Mouse (Mus musculus): ENCODE data around the gene Cd59a. TPM values are rescaled to one million over a fixed set of nuclear protein-coding genes. Genes with fewer than 3 reads are reported as not detected.

Cd59a gene
- polyA plus RNA-seq, 1 experiment = 4.5 TPM

DNA sequence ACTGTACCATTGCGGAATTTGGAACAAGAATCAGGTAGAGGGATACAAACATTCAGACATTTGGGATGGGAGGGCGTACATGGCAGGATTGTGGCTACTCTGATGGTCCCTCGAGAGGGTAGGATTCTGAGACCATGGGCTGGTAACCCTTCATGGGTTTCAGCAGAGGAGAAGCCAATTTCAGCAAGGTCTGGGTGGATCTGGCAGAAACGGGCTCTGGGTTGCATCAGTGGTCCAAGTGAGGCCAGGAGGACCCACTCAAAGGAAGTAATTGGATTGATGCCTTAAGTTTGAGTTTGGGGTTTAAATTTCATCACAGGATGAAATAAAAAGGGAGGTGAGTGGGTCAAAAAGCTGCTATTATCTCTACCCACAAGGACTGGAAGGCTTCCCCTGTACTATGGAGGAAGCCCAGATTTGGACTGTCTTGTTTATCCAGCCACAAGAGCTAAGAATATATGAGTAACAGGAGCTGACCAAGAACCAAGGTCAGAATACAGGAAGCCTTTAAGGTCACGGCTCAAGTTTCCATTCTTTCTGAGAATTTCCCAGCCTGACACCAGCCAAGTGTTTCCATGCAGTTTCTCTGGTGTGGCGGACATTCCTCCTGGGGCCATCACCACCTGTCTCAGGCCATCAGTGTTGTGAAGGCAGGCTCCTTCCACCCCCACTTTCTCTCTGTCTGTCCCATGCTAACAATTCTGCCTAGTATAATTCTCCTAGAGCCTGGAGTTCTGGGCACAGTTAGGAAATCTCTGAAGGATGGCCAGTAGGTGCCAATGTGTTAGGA, 55.2 kb downstream of the Cd59a start:
- 88% methylated on average over 6 of the region's 6 CpGs for WGBS
- TF ChIP-seq CTCF (IDR thresholded peaks at IDR 0.05; ENCODE audit: borderline replicate concordance, control insufficient read depth, extremely low read depth, insufficient read depth, low read length, poor library complexity) = no peak
- no peak for TF ChIP-seq POLR2A (IDR thresholded peaks at IDR 0.05; ENCODE audit: control insufficient read depth, extremely low read depth, insufficient read depth, low read length, poor library complexity)
- H3K27me3 ChIP-seq (ENCODE audit: control insufficient read depth, insufficient read depth, low read length) = no peaks in the 10 kb centered on the region

DNA sequence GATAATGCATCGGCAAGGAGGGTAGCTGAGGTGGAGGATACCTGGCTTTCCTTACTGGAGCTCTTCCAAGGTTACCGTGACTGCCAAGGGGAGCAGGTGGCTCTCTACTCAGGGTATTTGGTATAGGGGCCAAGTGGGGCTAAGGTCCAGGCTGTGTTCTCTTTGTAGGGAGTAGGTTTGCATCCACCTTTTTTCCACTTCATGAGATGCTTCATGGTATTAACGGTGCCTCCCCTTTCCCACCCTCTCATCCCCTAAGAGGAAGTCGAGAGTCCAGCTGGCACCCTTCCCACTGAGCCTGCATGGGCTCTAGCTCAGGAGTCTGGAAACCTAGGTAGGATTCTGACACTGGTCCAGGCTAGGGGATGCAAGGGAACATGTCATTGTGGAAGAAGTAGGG, 57.7 kb downstream of the Cd59a start:
- Histone ChIP-seq H3K4me1 (replicated peaks; ENCODE audit: control insufficient read depth, insufficient read depth, low read length) (no peaks in the 10 kb centered on the region), H3K4me3 (ENCODE audit: control insufficient read depth, insufficient read depth, low read length) (no peak overlapping the region), H3K27me3 (ENCODE audit: control insufficient read depth, insufficient read depth, low read length) (no peaks in the 10 kb centered on the region), H3K36me3 (ENCODE audit: control insufficient read depth, insufficient read depth, low read length) (no peaks in the 10 kb centered on the region), H3K27ac (ENCODE audit: control insufficient read depth, insufficient read depth, low read length) (no peak overlapping the region)
- TF ChIP-seq CTCF (IDR thresholded peaks at IDR 0.05; ENCODE audit: borderline replicate concordance, control insufficient read depth, extremely low read depth, insufficient read depth, low read length, poor library complexity) (no peak), POLR2A (IDR thresholded peaks at IDR 0.05; ENCODE audit: control insufficient read depth, extremely low read depth, insufficient read depth, low read length, poor library complexity) (no peak)
- DNase-seq = no peak
- 81% methylated on average over 4 of the region's 4 CpGs for WGBS

More for the DNA sequence above, 55.2 kb downstream of the Cd59a start:
- DNase-seq = no peak
- H3K4me3 ChIP-seq (ENCODE audit: control insufficient read depth, insufficient read depth, low read length) = no peak overlapping the region
- H3K36me3 ChIP-seq (ENCODE audit: control insufficient read depth, insufficient read depth, low read length) = no peaks in the 10 kb centered on the region
- H3K4me1 ChIP-seq (replicated peaks; ENCODE audit: control insufficient read depth, insufficient read depth, low read length) = no peaks in the 10 kb centered on the region
- H3K27ac ChIP-seq (ENCODE audit: control insufficient read depth, insufficient read depth, low read length) = no peak overlapping the region

DNA sequence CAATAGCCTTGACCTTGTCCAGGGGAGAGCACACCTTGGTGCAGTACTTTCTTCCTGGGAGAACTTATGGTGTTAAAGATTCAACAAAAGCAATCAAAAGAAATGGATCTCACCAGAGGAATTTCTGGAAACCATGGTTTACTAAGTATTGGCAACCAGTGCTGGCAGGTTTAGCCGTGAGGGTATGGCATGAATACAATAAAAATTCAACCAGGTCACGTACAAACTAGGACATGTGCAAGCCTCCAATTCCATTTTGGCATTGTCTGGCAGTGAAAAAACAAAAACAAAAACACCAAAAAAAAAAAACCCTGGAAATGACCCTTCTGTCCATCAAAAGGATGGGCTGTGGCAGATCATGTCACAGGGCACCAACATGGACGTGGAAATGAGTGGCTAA, 58.3 kb downstream of the Cd59a start:
- no peaks in the 10 kb centered on the region for H3K36me3 ChIP-seq (ENCODE audit: control insufficient read depth, insufficient read depth, low read length)
- 88% methylated on average over 3 of the region's 3 CpGs for WGBS
- no peaks in the 10 kb centered on the region for H3K27me3 ChIP-seq (ENCODE audit: control insufficient read depth, insufficient read depth, low read length)
- no peaks in the 10 kb centered on the region for H3K4me1 ChIP-seq (replicated peaks; ENCODE audit: control insufficient read depth, insufficient read depth, low read length)
- TF ChIP-seq CTCF (IDR thresholded peaks at IDR 0.05; ENCODE audit: borderline replicate concordance, control insufficient read depth, extremely low read depth, insufficient read depth, low read length, poor library complexity) = no peak
- TF ChIP-seq POLR2A (IDR thresholded peaks at IDR 0.05; ENCODE audit: control insufficient read depth, extremely low read depth, insufficient read depth, low read length, poor library complexity) = no peak
- H3K27ac ChIP-seq (ENCODE audit: control insufficient read depth, insufficient read depth, low read length) = no peak overlapping the region
- DNase-seq = no peak
- H3K4me3 ChIP-seq (ENCODE audit: control insufficient read depth, insufficient read depth, low read length) = no peak overlapping the region

- no peak for DNase-seq
- no peaks in the 10 kb centered on the region for H3K4me1 ChIP-seq (replicated peaks; ENCODE audit: control insufficient read depth, insufficient read depth, low read length)
- no peaks in the 10 kb centered on the region for H3K36me3 ChIP-seq (ENCODE audit: control insufficient read depth, insufficient read depth, low read length)
- no peaks in the 10 kb centered on the region for H3K27me3 ChIP-seq (ENCODE audit: control insufficient read depth, insufficient read depth, low read length)
- TF ChIP-seq POLR2A (IDR thresholded peaks at IDR 0.05; ENCODE audit: control insufficient read depth, extremely low read depth, insufficient read depth, low read length, poor library complexity) (no peak), CTCF (IDR thresholded peaks at IDR 0.05; ENCODE audit: borderline replicate concordance, control insufficient read depth, extremely low read depth, insufficient read depth, low read length, poor library complexity) (no peak)
- H3K4me3 ChIP-seq (ENCODE audit: control insufficient read depth, insufficient read depth, low read length) = no peak overlapping the region
- 94% methylated on average over 4 of the region's 4 CpGs for WGBS
- no peak overlapping the region for H3K27ac ChIP-seq (ENCODE audit: control insufficient read depth, insufficient read depth, low read length)
These were observed 62.2 kb downstream of the Cd59a start for GRCm38 (mm10) chr2:104157831-104158230.

DNA sequence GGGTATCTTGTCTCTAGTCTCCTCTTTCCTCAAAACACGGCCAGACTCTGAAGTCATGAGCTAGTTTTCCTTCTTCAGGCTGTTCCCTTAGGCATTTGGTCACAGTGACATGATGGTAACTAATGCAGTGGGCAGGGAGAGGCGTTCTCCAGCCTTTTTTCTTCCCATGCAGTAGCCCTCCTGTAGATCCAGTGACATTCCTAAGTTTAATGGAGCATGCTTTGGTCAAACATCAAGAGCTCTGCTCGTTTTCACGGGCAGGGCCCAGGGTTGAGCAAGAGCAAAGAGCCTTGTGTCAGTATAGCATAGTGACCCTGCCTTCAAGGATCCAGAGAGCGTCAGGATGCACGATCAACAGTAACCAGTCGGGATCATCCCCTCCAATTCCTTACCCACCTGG, 67.8 kb downstream of the Cd59a start:
- H3K27me3 ChIP-seq (ENCODE audit: control insufficient read depth, insufficient read depth, low read length) = no peaks in the 10 kb centered on the region

DNA sequence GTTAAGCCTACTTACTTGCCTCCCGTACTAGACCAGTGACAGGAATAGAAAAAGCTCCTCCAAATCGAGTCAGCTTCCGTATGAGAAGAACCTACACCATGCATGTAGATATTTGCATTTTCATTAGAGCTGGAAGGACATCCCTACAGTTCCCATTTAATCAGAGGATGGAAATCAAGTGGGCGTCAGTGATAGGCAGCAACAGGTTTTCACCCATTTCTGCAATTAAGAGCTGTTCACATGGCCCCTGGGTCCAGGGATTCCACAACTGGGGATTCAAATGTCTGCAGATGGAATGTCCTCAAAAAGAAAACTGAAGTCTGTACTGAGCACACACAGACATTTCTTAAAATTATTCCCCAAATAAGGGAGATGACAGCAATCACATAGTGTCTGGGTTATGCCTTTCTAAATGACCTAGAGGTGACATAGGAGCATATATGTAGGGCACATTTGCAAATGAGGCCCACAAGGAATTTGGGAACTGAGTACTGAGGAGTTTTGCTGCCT, 68.4 kb downstream of the Cd59a start:
- Histone ChIP-seq H3K4me3 (ENCODE audit: control insufficient read depth, insufficient read depth, low read length) (no peak overlapping the region), H3K27ac (ENCODE audit: control insufficient read depth, insufficient read depth, low read length) (no peak overlapping the region), H3K4me1 (replicated peaks; ENCODE audit: control insufficient read depth, insufficient read depth, low read length) (no peaks in the 10 kb centered on the region), H3K36me3 (ENCODE audit: control insufficient read depth, insufficient read depth, low read length) (no peaks in the 10 kb centered on the region), H3K27me3 (ENCODE audit: control insufficient read depth, insufficient read depth, low read length) (no peaks in the 10 kb centered on the region)
- WGBS = 93% methylated on average over 4 of the region's 4 CpGs
- no peak for DNase-seq
- TF ChIP-seq CTCF (IDR thresholded peaks at IDR 0.05; ENCODE audit: borderline replicate concordance, control insufficient read depth, extremely low read depth, insufficient read depth, low read length, poor library complexity) (no peak), POLR2A (IDR thresholded peaks at IDR 0.05; ENCODE audit: control insufficient read depth, extremely low read depth, insufficient read depth, low read length, poor library complexity) (no peak)

More for the DNA sequence above, 67.8 kb downstream of the Cd59a start:
- Histone ChIP-seq H3K4me1 (replicated peaks; ENCODE audit: control insufficient read depth, insufficient read depth, low read length) (no peaks in the 10 kb centered on the region), H3K27ac (ENCODE audit: control insufficient read depth, insufficient read depth, low read length) (no peak overlapping the region), H3K36me3 (ENCODE audit: control insufficient read depth, insufficient read depth, low read length) (no peaks in the 10 kb centered on the region), H3K4me3 (ENCODE audit: control insufficient read depth, insufficient read depth, low read length) (no peak overlapping the region)
- no peak for DNase-seq
- 87% methylated on average over 7 of the region's 7 CpGs for WGBS
- TF ChIP-seq POLR2A (IDR thresholded peaks at IDR 0.05; ENCODE audit: control insufficient read depth, extremely low read depth, insufficient read depth, low read length, poor library complexity) (no peak), CTCF (IDR thresholded peaks at IDR 0.05; ENCODE audit: borderline replicate concordance, control insufficient read depth, extremely low read depth, insufficient read depth, low read length, poor library complexity) (no peak)

Other genes with a start within 250 kb of the Cd59a start
- 8.0 and 9.6 TPM in 2 replicates for gene Lmo2, start 137.8 kb upstream of the Cd59a start, polyA plus RNA-seq (2012; rRNA removed)
- 22.2 and 24.5 TPM in 2 replicates for gene Fbxo3, start 68.1 kb upstream of the Cd59a start, polyA plus RNA-seq (2012; rRNA removed)
- not detected in 2 replicates for gene 4931422A03Rik, start 67.4 kb upstream of the Cd59a start, polyA plus RNA-seq (2012; rRNA removed)
- gene Gm10912, start 30.0 kb upstream of the Cd59a start, polyA plus RNA-seq (2012; rRNA removed) = 0.26 TPM in 1 of 2 replicates, not detected in the other
- not detected in 2 replicates for gene Gm10799, start 27.3 kb upstream of the Cd59a start, polyA plus RNA-seq (2012; rRNA removed)
- gene Cd59b, start 26.0 kb upstream of the Cd59a start, polyA plus RNA-seq (2012; rRNA removed) = 2.0 and 2.4 TPM in 2 replicates
- gene A930018P22Rik, start 27.0 kb downstream of the Cd59a start, polyA plus RNA-seq (2012; rRNA removed) = 0.45 TPM in 1 of 2 replicates, not detected in the other

Data from thymus, adult 2 months (tissue).